Mouse (Mus musculus) hindbrain, embryonic 13.5 days (tissue): ENCODE results near the gene Vamp2. TPM values are rescaled to one million over a fixed set of nuclear protein-coding genes. Genes with fewer than 3 reads are reported as not detected.

Source experiments
- ATAC-seq: fragments of 200-750 bp; cut with Nextera tagmentation; 2 replicates; pipeline ENCODE4 v1.8.0; 2017; ENCODE audit warnings: moderate TSS enrichment; ENCODE audit not compliant: low FRiP score
- H3K27ac ChIP-seq: fragments of 300-500 bp; sonication (generic); 2 replicates; pipeline ENCODE4 v1.5.1; 2015; ENCODE audit warnings: inconsistent platforms, mild to moderate bottlenecking, moderate library complexity
- H3K27me3 ChIP-seq: fragments of 300-500 bp; sonication (generic); 2 replicates; pipeline ENCODE4 v1.6.1; 2015; ENCODE audit warnings: mild to moderate bottlenecking, inconsistent platforms
- H3K36me3 ChIP-seq: fragments of 300-500 bp; sonication (generic); 2 replicates; pipeline ENCODE4 v1.6.1; 2015; ENCODE audit warnings: mild to moderate bottlenecking, inconsistent platforms
- H3K4me1 ChIP-seq: fragments of 300-500 bp; sonication (generic); replicated peaks from 2 replicates; pipeline ENCODE4 v1.6.1; 2015; ENCODE audit warnings: inconsistent platforms
- H3K4me2 ChIP-seq: fragments of 300-500 bp; sonication (generic); 2 replicates; pipeline ENCODE4 v1.6.1; 2015; ENCODE audit warnings: inconsistent platforms, mild to moderate bottlenecking, moderate library complexity
- H3K4me3 ChIP-seq: fragments of 300-500 bp; sonication (generic); 2 replicates; pipeline ENCODE4 v1.5.1; 2015; ENCODE audit warnings: mild to moderate bottlenecking, inconsistent platforms
- H3K9ac ChIP-seq: fragments of 300-500 bp; sonication (generic); 2 replicates; pipeline ENCODE4 v1.6.1; 2015; ENCODE audit warnings: mild to moderate bottlenecking, inconsistent platforms
- H3K9me3 ChIP-seq: fragments of 300-500 bp; sonication (generic); 2 replicates; pipeline ENCODE4 v1.6.1; 2016; ENCODE audit warnings: inconsistent platforms
- WGBS: fragments of 180-500 bp; shearing (Covaris S2); methylation state at CpG from one replicate; pipeline ENCODE4 v1.1.7; 2015; 5-methylcytosine and 5-hydroxymethylcytosine counted together
- polyA plus RNA-seq: library from polyadenylated mRNA; unstranded; fragments of >200 nt; fragmentation: Nextera tagmentation; extraction: Ambion mirVana; gene quantifications from 2 replicates; pipeline ENCODE4 v1.2.1, GENCODE M21; 2015

Vamp2 gene
- polyA plus RNA-seq, 1 experiment from 2014 or later: 217 TPM

- Histone ChIP-seq H3K27me3 (peaks cover 61% of the 10 kb centered on the region), H3K4me2 (peak overlapping the region; percentile 97), H3K36me3 (no peaks in the 10 kb centered on the region), H3K4me1 (peaks cover 44% of the 10 kb centered on the region), H3K9me3 (no peaks in the 10 kb centered on the region), H3K27ac (peak overlapping the region; percentile 71), H3K4me3 (peak overlapping the region; percentile 86), H3K9ac (peak overlapping the region; percentile 84)
- under 1% methylated on average over 45 of the region's 45 CpGs for WGBS
- ATAC-seq: no peak
Observed at GRCm38 (mm10) chr11:69117737-69118695, 29.7 kb downstream of the Vamp2 start.

- Histone ChIP-seq H3K9ac (no peak overlapping the region), H3K4me2 (peak overlapping the region; percentile 97), H3K4me1 (peaks cover 46% of the 10 kb centered on the region), H3K4me3 (peak overlapping the region; percentile 86), H3K27ac (no peak overlapping the region), H3K36me3 (no peaks in the 10 kb centered on the region), H3K27me3 (peaks cover 55% of the 10 kb centered on the region), H3K9me3 (no peaks in the 10 kb centered on the region)
- under 1% methylated on average over 15 of the region's 15 CpGs for WGBS
- no peak for ATAC-seq
Observed at GRCm38 (mm10) chr11:69118765-69119164, 30.5 kb downstream of the Vamp2 start.

DNA sequence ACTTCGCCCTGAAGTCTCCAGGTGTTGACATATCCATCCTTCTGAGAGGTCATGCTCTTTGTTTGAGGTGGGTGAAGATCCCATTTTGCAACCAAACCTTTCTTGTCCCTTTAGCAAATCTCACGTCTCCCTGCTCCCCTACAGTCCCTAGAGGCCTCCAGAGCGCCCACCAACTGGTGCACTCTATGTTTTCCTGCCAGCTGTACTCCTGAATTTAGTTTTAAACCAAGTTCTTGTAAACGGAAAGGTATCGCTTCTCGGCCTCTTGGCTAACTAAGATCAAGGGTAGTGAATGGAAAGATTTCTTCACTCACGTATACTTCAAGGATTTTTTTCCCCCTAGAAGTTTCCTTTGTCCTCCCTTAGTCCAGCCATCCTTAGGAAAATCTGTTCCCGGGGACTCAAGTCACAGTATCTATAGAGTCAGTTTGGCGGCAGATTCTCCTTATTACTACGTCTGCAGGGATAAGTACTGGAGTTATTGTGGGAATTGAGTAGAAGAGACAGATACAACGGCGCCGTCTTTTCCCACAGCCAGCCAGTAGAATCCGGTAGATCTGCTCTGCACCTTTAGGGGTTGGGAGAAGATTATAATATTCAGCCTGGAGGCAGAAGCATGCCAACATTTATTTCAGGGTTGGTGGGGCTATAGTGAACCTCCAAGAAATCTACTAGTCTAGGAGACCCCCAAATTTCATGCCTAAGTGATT is 31.3 kb downstream of the Vamp2 start:
- ATAC-seq: no peak
- 29% methylated on average over 14 of the region's 14 CpGs for WGBS
- no peaks in the 10 kb centered on the region for H3K9me3 ChIP-seq
- no peak overlapping the region for H3K9ac ChIP-seq
- no peaks in the 10 kb centered on the region for H3K36me3 ChIP-seq
- peaks cover 47% of the 10 kb centered on the region for H3K27me3 ChIP-seq
- no peak overlapping the region for H3K27ac ChIP-seq
- H3K4me3 ChIP-seq: peak overlapping the region; percentile 86
- peak overlapping the region; percentile 97 for H3K4me2 ChIP-seq
- H3K4me1 ChIP-seq: peaks cover 46% of the 10 kb centered on the region

GRCm38 (mm10) chr11:69120221-69121000 is 32.1 kb downstream of the Vamp2 start, which contains the start of gene Hes7:
Hes7 (plus strand) TSS chr11:69120404.
- Histone ChIP-seq H3K4me1 (peaks cover 48% of the 10 kb centered on the region), H3K27ac (no peak within 1 kb of the TSS), H3K4me2 (peak within 1 kb of the TSS; percentile 97), H3K9ac (peak within 1 kb of the TSS; percentile 80), H3K36me3 (no peaks in the 10 kb centered on the region), H3K9me3 (no peaks in the 10 kb centered on the region), H3K27me3 (peaks cover 39% of the 10 kb centered on the region), H3K4me3 (peak within 1 kb of the TSS; percentile 86)
- no peak for ATAC-seq
- WGBS: 1% methylated on average over 27 of the region's 27 CpGs

- H3K4me1 ChIP-seq: peaks cover 56% of the 10 kb centered on the region
- H3K36me3 ChIP-seq: no peaks in the 10 kb centered on the region
- H3K4me3 ChIP-seq: peak overlapping the region; percentile 76
- WGBS: 1% methylated on average over 33 of the region's 33 CpGs
- H3K27me3 ChIP-seq: peaks cover 32% of the 10 kb centered on the region
- no peak overlapping the region for H3K27ac ChIP-seq
- peak overlapping the region; percentile 80 for H3K9ac ChIP-seq
- ATAC-seq: no peak
- peak overlapping the region; percentile 97 for H3K4me2 ChIP-seq
- no peaks in the 10 kb centered on the region for H3K9me3 ChIP-seq
Observed at GRCm38 (mm10) chr11:69121001-69121740, 32.9 kb downstream of the Vamp2 start.

DNA sequence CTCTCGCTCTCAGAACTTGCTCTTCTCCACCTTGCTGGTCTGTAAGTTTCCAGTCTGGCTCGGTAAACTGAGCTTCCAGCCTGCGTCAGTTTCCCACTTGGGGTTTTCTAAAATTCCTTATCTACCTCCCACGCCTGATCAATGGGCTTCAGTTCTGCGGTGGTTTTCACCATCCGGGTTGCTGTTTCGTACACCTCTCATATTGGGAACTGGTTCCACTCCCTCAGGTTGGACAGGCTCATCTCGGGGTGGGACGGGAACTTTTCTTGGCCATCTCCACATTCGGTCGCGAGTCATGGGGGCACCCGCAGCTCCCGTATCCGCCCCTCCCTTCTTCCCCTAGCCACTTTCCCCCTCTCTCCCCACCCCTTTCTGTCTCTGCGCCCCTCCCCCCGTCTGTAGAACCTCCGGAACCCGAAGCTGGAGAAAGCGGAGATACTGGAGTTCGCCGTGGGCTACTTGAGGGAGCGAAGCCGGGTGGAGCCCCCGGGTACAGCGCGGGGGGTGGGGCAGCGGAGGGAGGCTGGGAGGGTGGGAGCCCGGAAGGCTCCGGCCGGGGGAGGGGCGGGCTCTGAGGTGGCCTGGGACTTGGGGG is 33.5 kb downstream of the Vamp2 start:
- ATAC-seq: no peak
- peak overlapping the region; percentile 76 for H3K4me3 ChIP-seq

DNA sequence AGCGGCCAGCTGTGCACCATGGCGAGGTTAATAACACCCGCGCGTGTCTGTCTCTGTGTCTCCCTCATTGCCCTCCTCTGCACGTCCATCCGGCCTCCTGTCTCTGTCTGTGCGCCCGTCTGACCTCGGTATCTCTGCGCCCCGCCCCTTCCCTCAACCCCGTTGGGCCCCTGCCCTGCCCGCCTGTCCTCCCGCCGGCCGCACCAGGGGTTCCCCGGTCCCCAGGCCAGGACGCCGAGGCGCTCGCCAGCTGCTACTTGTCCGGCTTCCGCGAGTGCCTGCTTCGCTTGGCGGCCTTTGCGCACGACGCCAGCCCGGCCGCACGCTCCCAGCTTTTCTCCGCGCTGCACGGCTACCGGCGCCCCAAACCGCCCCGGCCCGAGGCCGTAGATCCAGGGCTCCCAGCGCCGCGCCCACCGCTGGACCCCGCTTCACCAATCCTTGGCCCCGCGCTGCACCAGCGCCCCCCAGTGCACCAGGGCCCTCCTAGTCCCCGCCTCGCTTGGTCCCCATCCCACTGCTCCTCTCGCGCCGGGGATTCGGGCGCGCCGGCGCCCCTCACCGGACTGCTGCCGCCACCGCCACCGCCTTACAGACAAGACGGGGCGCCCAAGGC is 34.2 kb downstream of the Vamp2 start, which contains the start of gene 9130213A22Rik:
Gene 9130213A22Rik, minus strand, starts transcription at position 254 of the 616 bp plus-strand sequence.
- H3K9ac ChIP-seq: peak within 1 kb of the TSS; percentile 80
- no peaks in the 10 kb centered on the region for H3K9me3 ChIP-seq
- no peaks in the 10 kb centered on the region for H3K36me3 ChIP-seq
- peaks cover 32% of the 10 kb centered on the region for H3K27me3 ChIP-seq
- 1% methylated on average over 64 of the region's 66 CpGs for WGBS
- H3K4me2 ChIP-seq: peak within 1 kb of the TSS; percentile 97
- H3K4me1 ChIP-seq: peaks cover 58% of the 10 kb centered on the region
- H3K4me3 ChIP-seq: peak within 1 kb of the TSS; percentile 76
- ATAC-seq: peak; percentile 77
- peak within 1 kb of the TSS; percentile 66 for H3K27ac ChIP-seq

More for the DNA sequence above, 33.5 kb downstream of the Vamp2 start:
- H3K9me3 ChIP-seq: no peaks in the 10 kb centered on the region
- peak overlapping the region; percentile 66; the same call in 1 of the 2 replicates for H3K27ac ChIP-seq
- H3K4me1 ChIP-seq: peaks cover 61% of the 10 kb centered on the region
- peak overlapping the region; percentile 97 for H3K4me2 ChIP-seq
- H3K27me3 ChIP-seq: peaks cover 28% of the 10 kb centered on the region
- WGBS: under 1% methylated on average over 32 of the region's 32 CpGs
- peak overlapping the region; percentile 80 for H3K9ac ChIP-seq
- H3K36me3 ChIP-seq: no peaks in the 10 kb centered on the region

DNA sequence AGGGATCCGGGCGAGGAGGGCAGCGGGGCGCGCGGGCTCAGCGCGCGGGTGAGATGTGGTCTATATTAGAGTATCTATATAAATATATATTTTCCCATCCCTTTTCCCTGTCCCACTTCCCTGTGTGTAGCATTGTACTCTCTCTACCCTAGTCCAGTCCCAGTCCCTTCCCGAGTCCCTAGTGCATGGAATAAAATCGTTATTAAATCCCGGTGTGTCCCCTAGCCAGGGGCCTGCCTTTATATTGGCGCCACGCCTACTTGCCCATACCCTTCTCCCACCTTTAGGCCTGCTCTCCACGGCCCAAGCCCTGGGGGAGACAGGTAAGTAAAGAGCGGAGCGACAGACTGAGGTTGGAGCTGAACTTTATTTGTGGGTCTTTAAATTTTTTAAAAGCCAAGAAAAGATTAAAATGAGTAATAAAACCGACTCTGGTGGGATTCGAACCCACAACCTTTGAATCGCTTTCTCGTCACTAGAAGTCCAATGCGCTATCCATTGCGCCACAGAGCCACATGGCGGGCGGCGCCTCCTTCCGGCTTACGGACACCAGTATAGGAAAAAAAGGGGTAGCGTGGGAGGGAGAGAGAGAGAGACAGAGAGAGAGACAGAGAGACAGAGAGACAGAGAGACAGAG is 34.9 kb downstream of the Vamp2 start:
- H3K27me3 ChIP-seq: peaks cover 38% of the 10 kb centered on the region
- under 1% methylated on average over 29 of the region's 29 CpGs for WGBS
- no peaks in the 10 kb centered on the region for H3K36me3 ChIP-seq
- H3K4me2 ChIP-seq: peak overlapping the region; percentile 97
- no peaks in the 10 kb centered on the region for H3K9me3 ChIP-seq
- peak overlapping the region; percentile 76 for H3K4me3 ChIP-seq
- peak; percentile 7; the same call in 1 of the 2 replicates for ATAC-seq
- H3K4me1 ChIP-seq: peaks cover 56% of the 10 kb centered on the region
- H3K9ac ChIP-seq: peak overlapping the region; percentile 80
- H3K27ac ChIP-seq: peak overlapping the region; percentile 66

DNA sequence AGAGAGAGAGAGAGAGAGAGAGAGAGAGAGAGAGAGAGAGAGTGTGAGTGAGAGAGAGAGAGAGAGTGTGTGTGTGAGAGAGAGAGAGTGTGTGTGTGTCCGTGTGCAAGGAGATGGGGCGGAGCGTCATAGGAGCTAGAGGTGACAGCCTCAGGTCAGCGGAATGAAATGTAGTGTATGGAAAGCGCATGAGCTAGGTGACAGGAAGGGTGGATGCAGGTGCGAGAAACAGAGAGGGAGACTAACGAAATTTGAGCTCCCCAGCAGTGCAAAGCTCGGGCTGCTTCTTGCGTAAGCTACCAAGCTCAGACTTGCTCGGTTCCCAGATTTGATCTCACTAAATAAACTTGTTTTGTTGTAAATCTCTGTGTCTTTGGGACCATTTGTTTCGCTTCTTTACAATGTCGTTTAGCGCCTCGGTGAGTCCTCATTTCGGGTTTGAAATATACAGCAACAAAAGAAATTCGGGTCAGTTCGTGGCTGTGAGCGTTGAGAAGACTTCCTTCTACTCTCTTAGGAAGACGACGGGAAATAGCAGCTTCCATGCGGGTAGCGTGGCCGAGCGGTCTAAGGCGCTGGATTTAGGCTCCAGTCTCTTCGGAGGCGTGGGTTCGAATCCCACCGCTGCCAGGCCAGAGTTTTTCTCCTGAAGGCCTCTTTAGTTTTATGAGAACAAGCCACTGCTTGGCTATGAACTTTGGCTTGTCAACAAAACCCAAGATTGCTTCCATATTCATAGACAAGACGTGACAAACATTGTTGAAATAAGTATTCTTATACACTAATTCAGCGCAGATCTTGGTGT is 35.6 kb downstream of the Vamp2 start:
- H3K4me3 ChIP-seq: peak overlapping the region; percentile 76
- ATAC-seq: peak; percentile 69
- peaks cover 43% of the 10 kb centered on the region for H3K27me3 ChIP-seq
- H3K27ac ChIP-seq: peak overlapping the region; percentile 78
- no peaks in the 10 kb centered on the region for H3K36me3 ChIP-seq
- peak overlapping the region; percentile 97 for H3K4me2 ChIP-seq
- peak overlapping the region; percentile 65 for H3K9ac ChIP-seq
- peaks cover 52% of the 10 kb centered on the region for H3K4me1 ChIP-seq
- WGBS: under 1% methylated on average over 31 of the region's 31 CpGs
- H3K9me3 ChIP-seq: no peaks in the 10 kb centered on the region

DNA sequence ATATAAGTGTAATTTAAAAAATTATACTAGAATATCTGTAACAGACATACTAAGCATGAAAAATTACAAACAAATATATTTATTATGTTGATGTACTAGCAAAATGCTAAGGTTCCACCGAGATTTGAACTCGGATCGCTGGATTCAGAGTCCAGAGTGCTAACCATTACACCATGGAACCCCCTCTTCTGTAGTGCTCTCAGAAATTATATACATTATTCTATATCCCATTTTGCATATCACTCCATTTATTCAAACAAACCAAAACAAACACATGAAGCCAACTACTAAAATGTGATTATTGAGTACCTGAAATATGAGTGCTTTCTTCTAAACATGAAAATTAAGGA is 36.2 kb downstream of the Vamp2 start:
- H3K4me2 ChIP-seq: peak overlapping the region; percentile 97

More for the DNA sequence above, 36.2 kb downstream of the Vamp2 start:
- H3K9me3 ChIP-seq: no peaks in the 10 kb centered on the region
- WGBS: 0% methylated on average over 3 of the region's 3 CpGs
- H3K27me3 ChIP-seq: peaks cover 45% of the 10 kb centered on the region
- H3K4me1 ChIP-seq: peaks cover 46% of the 10 kb centered on the region
- ATAC-seq: peak; percentile 67
- no peak overlapping the region for H3K9ac ChIP-seq
- peak overlapping the region; percentile 76 for H3K4me3 ChIP-seq
- no peak overlapping the region for H3K27ac ChIP-seq
- no peaks in the 10 kb centered on the region for H3K36me3 ChIP-seq
